Mouse (Mus musculus) layer of hippocampus, adult 8-10 months (tissue): ENCODE data around the gene Iqschfp. TPM values are rescaled to one million over a fixed set of nuclear protein-coding genes. Genes with fewer than 3 reads are reported as not detected.

ENCODE experiments used
- DNase-seq, 2 experiments: peaks; one replicate each; pipeline ENCODE4 v3.0.0; 2022; ENCODE audit warnings: low spot score in 2 of 2
- total RNA-seq, 4 experiments: library from RNA; stranded (reverse); gene quantifications; 2 replicates each; pipeline ENCODE4 v1.2.4; 2022

The Iqschfp gene
- total RNA-seq, 4 experiments from 2014 or later, result 10.0 to 16.4 (median 14.6) TPM

GRCm38 (mm10) chr3:68637960-68638359 lies 745.9 kb downstream of the Iqschfp start:
- no peak for DNase-seq

- no peak for DNase-seq
Measured at GRCm38 (mm10) chr3:68638703-68639102, 746.7 kb downstream of the Iqschfp start.

GRCm38 (mm10) chr3:68642935-68643334 lies 750.9 kb downstream of the Iqschfp start:
- DNase-seq, result no peak

GRCm38 (mm10) chr3:68646387-68647130 lies 754.5 kb downstream of the Iqschfp start:
- DNase-seq, result no peak

- no peak for DNase-seq
Measured at GRCm38 (mm10) chr3:68647282-68647681, 755.2 kb downstream of the Iqschfp start.

- no peak for DNase-seq
Measured at GRCm38 (mm10) chr3:68650251-68650650, 758.2 kb downstream of the Iqschfp start.

GRCm38 (mm10) chr3:68656607-68657352 lies 764.7 kb downstream of the Iqschfp start:
- no peak for DNase-seq

GRCm38 (mm10) chr3:68657589-68658245 lies 765.7 kb downstream of the Iqschfp start:
- DNase-seq, result no peak

- no peak for DNase-seq
Measured at GRCm38 (mm10) chr3:68659996-68660395, 768.0 kb downstream of the Iqschfp start.

- DNase-seq, result peak; percentile 26 to 29
Measured at GRCm38 (mm10) chr3:68660538-68660937, 768.5 kb downstream of the Iqschfp start.

- no peak for DNase-seq
Measured at GRCm38 (mm10) chr3:68662386-68662785, 770.4 kb downstream of the Iqschfp start.

- no peak for DNase-seq
Measured at GRCm38 (mm10) chr3:68664337-68664736, 772.3 kb downstream of the Iqschfp start.

- DNase-seq, result no peak
Measured at GRCm38 (mm10) chr3:68666377-68666776, 774.3 kb downstream of the Iqschfp start.

GRCm38 (mm10) chr3:68667852-68668251 lies 775.8 kb downstream of the Iqschfp start:
- no peak for DNase-seq

GRCm38 (mm10) chr3:68669418-68669974 lies 777.5 kb downstream of the Iqschfp start:
- DNase-seq, result no peak

GRCm38 (mm10) chr3:68674721-68675120 lies 782.7 kb downstream of the Iqschfp start:
- DNase-seq, result no peak

- DNase-seq, result no peak
Measured at GRCm38 (mm10) chr3:68675216-68675835, 783.3 kb downstream of the Iqschfp start.
